Mouse (Mus musculus): ENCODE measurements around the gene Tmem160.

The Tmem160 gene

DNA sequence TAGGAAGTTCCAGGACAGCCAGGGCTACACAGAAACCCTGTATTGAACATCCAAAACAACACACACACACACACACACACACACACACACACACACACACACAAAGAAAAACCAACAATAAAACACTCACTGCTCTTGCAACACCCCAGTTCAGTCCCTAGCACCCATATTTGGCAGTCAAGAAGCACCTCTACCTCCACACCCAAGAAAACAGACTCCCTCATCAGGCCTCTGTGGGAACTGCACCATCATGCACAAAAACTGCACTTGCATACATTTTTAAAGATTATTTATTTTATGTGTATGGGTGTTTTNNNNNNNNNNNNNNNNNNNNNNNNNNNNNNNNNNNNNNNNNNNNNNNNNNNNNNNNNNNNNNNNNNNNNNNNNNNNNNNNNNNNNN, 11.3 kb upstream of the Tmem160 start:
- no peak for DNase-seq (ENCODE audit: low spot score in 2 of 2)

DNA sequence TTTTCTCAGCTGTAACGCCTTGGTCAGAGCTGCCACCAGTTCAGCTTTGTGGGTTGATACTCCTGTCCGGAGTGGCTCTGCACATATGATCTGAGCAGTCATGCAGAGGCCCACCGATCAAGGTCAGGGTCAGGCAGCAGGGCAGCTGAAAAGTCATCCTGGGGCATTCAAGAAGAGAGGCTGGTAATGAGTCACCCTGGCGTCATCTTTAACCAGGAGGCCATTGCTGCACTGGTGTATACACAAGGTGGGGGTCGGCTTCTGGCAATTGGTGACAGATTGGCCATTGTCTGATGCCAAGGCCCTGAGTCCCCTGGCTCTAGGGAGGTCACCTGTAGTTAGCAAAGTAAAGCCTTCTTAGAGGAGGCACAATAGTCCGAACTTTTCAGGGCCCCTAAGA, 923 bp upstream of the Tmem160 start:
- no peak for DNase-seq (ENCODE audit: low spot score in 2 of 2)

DNA sequence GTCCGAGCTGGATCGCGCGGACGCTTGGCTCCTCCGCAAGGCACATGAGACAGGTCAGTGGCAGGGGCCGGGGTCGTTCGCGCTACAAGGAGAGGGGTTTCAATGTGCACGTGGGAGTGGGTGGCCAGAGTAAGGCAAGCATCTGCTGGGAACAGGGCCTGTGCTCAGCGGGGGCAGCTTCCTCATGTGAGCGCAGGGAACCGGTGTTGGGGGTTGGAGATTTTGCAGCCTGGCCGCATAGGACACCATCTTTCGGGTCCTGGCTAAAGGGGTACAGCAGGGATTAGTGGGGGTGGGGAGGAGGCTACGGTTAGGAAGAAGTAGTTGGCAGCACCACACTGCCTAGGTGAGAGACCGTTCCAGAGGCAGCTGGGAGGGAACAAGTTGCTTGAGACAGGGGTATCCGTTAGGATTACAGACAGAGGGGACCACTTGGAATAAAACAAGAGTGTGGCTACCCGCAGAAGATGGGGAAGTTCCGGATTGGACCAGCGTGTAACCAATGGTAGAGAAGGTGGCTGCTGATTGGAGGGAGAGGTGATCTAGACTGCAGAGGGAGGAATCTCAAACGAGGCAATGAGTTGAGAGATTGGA, 636 bp downstream of the Tmem160 start:
- DNase-seq (ENCODE audit: low spot score in 2 of 2): peak; percentile 47 to 59

DNA sequence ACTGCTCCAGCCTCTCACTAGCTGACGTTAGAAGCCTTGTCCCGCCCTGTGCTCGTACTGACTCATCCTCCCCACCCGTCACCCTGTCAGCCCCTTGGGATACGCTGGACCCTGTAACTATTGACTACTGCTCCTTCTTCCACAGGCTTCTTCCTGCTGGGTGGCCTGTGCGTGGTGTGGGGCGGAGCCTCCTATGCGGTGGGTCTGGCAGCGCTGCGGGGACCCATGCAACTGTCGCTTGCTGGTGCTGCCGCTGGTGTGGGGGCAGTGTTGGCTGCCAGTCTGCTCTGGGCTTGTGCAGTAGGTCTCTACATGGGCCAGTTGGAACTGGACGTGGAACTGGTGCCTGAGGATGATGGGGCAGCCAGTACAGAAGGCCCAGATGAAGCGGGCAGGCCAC, 2.4 kb downstream of the Tmem160 start:
- no peak for DNase-seq (ENCODE audit: low spot score in 2 of 2)

DNA sequence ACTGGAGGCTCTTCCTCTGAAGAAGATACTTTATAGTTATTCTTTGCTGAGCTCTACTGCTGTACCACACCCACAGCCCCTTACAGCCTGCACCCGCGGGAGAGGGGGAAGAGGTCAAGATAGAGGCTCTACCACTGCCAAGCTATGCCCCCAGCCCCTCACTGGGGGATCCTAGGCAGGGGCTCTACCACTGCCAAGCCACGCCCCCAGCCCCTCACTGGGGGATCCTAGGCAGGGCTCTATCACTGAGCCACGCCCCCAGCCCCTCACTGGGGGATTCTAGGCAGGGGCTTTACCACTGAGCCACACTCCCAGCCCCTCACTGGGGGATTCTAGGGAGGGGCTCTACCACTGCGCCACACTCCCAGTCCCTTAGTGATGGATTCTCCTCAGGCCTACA, 3.7 kb downstream of the Tmem160 start:
- no peak for DNase-seq (ENCODE audit: low spot score in 2 of 2)

DNA sequence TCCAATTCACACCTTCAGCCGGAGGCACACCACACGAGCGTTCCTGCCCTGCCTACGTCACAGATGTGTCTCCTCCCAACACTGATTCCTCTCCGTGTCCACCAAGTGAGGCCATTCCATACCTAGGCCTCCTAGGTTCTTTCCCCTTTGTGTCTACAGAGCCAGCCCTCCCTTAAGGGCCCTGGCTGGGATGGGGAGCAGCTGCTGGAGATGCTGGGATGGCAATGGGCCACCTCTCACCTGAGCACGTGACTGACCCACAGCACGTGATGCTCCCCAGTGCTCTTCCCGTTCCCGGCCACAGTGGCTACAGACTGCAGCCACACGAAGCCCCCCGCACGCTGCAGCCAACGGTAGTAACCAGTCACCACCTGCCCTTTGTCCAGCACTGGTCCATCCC, 8.0 kb downstream of the Tmem160 start:
- no peak for DNase-seq (ENCODE audit: low spot score in 2 of 2)

DNA sequence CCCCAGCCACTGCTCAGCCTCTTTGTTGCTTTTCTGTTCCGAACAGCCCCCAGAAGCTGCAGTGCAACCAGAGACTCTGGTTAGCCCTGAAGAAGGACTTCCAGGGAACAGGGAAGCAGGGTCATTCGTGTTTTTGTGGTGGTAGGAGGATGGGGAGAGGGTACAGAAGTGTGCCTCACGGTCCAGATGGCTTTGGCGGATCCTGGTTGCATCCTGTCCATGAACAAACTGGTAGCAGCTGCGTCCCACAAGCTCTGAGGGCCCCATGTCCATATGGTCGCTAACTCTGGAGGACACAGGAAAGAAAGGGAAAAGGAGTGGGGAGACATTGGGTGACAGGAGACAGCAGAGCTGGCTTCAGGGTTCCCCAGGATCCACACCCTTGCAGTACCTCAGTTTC, 8.6 kb downstream of the Tmem160 start:
- DNase-seq (ENCODE audit: low spot score in 2 of 2): no peak

DNA sequence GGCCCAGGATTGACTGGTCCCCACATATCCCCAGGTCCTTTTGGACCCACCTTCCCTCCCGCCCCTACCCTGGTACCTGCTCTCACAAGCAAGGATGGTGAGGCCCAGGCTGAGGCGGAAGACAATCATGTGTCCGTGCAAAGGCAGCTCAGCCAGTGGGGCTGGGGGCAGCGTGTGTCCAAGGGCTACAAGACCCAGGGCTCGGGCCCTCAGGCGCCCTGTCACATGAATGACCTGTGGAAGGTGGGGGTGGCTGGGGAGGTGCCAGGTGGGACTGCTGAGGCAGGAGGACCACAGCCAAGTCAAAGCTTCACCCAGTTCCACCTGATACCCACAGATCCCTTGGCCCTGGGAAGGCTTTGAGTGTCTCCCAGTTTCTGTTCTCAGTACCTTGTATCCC, 9.1 kb downstream of the Tmem160 start:
- no peak for DNase-seq (ENCODE audit: low spot score in 2 of 2)

DNA sequence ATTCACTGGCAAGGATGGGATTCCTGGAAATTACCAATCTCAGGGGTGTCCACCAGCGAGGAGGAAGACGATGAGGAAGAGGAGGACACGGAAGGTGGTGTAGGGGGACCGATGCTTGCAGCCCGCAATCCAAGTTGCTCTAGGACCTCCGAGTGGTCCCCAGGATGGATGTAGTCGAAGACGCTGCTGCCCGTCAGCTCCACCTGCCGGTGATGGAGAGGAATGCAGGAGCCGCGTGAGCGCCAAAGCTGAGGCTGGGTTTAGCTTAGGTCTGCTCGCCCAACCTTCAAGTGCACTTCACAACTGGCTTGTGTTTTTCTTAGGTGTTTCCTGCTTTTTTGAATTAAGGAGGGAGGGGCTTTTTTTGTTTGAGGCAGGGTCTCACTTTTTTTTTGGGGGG, 10.6 kb downstream of the Tmem160 start:
- DNase-seq (ENCODE audit: low spot score in 2 of 2): peak; percentile 47 to 82

DNA sequence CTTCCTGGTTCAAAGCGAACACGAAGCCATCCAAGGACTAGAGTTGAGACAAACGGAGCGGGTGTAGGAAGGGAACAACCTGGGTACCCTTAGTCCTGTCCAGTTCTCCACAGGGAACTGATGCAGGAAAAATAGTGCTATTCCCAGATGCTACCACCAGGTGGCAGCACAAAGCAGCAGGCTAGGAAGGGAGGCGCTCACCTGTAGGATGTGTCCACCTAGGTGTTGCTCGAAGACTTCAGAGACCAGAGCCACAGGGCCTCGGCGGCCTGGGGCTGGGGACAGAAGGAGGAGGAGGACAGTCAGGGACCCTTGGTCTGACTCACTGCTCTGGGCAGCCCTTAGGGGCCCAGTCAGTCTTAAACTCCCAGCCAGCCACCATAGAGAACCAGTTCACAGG, 12.6 kb downstream of the Tmem160 start:
- DNase-seq (ENCODE audit: low spot score in 2 of 2): peak; percentile 50 to 61

DNA sequence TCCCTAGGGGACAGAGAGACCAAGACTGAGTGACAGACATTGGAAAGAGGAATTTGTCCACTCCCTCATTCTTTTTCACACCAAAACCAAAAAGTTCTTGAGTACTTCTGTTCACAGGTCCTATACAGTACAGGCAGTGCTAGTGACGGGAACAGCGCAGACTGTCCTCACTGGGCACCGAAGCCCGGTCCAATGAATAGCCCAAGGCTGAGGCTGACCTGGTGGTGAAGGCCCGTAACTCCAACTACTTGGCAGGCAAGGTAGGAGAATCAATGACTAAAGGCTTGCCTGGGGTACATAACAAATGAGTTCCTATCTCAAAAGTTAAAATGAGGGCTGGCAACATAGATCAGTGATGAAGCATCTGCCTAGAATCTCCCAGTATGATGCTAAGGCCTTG, 13.0 kb downstream of the Tmem160 start:
- DNase-seq (ENCODE audit: low spot score in 2 of 2): no peak

DNA sequence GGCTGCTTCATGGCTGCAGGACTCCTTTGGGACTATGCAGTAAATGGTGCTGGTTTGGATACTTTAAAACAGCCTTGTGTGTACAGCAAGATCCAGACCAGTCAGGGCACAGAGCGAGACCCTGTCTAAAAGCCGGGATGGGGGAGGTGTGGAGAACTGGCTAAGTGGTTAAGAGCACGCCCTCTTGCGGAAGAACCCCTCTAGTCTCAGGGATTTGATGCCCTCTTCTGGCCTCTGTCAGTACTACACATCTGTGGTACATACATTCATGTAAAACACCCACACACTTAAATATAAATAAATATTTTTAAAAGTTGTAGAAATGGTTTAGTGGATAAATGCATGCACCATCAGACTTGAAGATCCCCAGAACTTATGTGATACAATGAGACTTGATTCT, 14.0 kb downstream of the Tmem160 start:
- DNase-seq (ENCODE audit: low spot score in 2 of 2): no peak

DNA sequence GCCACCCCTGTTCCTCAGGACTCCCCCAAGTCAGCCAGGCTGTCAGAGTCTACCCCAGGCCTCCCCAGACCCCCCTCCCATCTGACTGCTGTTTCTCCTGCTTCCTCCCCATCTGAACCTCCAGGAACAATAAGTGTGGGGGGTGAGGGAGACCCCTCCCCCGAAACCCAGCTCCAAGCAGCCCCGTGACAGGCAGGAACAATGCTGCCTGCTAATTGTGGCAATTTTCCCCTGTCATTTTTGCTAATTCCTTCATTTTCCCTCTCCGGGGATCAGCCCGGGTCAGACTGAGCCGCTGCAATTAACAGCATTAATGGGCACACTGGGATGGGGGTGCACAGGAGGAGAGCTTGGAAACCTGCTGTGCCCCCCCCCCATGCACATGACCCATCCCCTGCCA, 15.5 kb downstream of the Tmem160 start:
- no peak for DNase-seq (ENCODE audit: low spot score in 2 of 2)

DNA sequence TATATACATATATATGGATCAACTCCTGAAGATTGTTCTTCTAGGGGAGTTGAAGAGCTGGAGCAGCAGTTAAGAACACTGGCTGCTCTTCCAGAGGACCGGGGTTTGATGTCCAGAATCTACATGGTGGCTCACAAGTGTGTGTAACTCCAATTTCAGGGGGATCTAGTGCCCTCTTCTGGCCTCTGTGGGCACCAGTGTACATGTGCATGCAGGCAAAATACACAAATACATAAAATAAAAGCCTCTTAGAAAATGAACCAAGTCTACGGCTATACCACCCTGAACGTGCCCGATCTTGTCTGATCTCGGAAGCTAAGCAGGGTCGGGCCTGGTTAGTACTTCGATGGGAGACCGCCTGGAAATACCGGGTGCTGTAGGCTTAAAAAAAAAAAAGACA, 19.0 kb downstream of the Tmem160 start:
- no peak for DNase-seq (ENCODE audit: low spot score in 2 of 2)

DNA sequence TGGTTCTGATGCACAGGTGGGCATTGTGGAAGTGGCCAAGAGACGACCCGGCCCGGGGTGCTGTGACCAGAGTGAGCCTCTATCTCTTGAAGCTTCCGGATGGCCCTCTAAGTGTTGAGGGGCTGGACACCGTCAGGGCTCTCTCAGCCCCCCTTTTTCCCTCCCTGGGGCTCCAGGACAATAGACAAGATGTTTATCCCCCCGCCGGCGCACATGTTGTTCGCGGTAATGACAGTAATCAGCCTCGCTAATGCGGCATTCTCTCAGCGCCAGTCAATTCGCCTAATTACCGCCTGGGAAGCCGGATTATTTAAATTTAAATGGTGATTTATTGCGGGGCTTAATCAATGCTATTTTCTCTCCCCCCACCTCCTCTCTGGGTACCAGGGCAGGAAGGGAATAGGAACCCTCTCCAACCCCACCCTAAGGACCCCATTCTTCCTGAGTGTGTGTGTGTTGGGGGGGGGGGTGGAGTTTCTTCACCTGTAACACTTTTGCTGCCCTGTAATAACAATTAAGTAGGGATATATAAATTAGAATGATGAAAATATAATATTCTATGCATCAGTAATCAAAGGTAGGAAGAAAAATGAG, 19.6 kb downstream of the Tmem160 start:
- no peak for DNase-seq (ENCODE audit: low spot score in 2 of 2)

DNA sequence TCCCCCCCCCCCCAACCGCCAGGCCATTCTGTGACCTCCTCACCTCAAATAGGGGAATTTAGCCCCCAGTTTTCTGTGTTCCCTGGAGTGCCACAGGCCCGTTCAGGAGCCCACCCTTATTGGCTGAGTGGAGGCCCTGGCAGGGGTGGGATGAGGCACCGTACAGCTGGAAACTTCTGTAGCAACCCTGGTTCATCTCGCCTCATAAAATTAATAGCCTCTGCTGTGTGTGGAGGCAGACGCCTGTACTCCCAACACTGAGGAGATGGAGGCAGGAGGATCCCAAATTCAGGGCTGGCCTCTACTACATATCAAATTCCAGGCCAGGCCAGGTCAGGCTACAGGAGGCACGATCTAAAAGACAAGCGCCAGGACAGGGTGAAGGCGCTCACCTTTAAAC, 21.3 kb downstream of the Tmem160 start:
- no peak for DNase-seq (ENCODE audit: low spot score in 2 of 2)

DNA sequence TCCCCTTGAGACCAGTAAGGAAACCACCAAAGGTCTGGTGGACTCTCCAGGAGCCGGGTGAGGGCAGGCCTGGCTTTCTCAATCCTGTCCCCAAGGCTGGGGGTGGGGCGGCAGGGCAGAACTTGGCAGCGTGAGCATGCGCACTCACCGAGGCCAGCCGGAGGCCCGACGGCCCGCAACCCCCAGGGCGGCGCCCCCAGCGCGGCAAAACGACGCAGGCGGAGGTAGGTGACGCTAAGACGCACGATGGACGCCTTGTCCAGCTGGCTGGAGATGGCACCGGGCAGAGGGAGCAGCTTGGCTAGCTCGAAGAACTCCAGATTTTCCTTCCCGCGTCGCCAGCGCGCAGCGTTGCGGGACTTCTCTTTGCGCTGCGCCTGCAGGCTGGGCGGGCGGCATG, 21.9 kb downstream of the Tmem160 start:
- no peak for DNase-seq (ENCODE audit: low spot score in 2 of 2)

DNA sequence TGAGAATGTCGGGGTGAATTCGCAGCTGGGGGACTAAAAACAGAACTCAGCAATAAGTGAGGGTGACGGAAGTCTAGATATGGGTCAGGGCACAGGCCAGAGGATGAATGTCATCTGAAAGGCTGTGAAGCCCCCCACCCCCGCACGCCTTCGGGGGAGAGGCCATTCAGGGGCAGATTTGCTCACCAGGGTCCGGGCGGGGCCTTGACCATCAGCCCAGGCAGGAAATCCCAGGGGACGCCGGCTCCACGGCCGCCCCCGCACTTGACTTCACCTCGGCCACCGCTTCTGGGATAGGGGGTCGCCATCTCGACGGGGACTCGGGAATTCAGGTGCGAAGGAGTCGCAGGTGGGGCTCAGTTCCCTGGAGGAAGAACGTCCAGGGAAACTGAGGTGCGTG, 22.7 kb downstream of the Tmem160 start:
- DNase-seq (ENCODE audit: low spot score in 2 of 2): no peak

DNA sequence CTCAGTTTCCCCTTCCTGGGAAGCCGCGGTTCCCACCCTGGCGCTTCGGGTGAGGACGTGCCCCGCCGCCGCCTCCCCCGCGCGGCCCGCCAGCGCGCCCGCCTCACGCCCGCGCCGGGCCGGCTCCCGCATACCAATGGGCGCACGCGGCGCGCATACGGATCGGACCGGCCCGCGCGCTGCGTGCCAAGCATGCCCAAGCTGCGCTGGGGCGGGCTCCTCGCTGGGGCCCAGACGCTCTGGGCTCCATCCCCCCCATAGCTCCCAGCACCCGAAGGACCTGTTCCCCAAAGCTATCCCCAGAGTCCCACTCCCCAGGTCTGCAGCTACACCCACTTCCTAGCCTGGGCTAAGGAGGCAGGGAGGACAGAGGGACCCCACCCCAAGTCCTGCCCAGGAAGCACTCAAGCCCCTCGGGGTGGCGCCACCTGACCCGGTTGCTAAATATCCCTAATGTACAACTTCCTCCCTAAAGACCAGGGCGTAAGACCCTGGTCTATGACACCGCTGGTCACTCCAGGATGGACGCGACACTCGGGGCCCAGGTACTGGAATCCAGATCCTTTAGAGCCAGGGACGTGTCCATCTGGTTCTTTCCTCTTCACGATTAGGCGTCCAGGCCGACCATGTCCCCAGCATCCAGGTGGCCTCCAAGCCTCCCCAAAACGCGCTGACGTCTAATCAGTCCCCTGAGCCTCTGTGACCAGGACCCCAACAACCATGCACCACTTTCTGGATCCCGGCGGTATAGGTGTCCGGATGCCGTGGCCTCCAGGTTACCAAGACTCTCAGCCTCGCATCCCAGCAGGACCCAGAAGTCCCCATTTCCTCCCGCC, 23.4 kb downstream of the Tmem160 start:
- no peak for DNase-seq (ENCODE audit: low spot score in 2 of 2)

DNA sequence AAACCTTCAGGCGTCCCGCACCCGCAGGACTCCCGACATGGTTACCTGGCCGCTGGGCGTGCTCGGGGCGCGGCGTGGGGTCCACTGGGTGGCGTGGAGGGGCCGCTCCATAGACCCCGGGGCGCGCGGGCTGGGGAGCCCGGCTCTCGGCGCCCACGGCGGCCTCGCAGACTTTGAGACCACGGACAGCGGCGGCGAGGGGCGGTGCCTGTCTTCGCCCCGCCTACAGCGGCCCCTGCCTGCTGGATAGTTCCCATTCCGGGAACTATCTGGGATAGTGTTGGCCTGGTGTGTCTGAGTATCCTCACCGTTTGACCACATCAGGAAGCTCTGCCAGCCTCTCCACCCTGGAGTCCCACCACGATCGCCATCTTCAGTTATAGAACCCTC, 24.0 kb downstream of the Tmem160 start:
- no peak for DNase-seq (ENCODE audit: low spot score in 2 of 2)

DNA sequence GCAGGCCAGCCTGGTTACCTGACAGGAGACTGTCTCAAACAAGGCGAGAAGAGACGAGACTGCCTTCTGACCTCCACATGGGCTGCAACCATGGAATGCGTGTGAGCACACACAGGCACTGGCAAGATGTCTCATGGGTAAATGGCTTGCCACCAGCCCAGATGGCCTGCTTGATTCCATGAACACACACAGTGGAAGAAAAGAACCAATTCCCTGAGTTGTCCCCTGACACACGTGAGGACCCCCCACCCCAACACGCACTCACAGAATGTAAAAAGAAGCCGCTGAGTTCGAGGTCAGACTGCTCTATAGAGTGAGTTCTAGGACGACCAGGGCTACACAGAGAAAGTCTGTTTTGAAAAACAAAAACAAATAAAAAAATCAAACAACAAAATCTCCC, 25.0 kb downstream of the Tmem160 start, which contains the start of gene Npas1:
Gene Npas1 (minus strand): TSS at position 101 of the 400 bp plus-strand sequence.
- DNase-seq (ENCODE audit: low spot score in 2 of 2): no peak

DNA sequence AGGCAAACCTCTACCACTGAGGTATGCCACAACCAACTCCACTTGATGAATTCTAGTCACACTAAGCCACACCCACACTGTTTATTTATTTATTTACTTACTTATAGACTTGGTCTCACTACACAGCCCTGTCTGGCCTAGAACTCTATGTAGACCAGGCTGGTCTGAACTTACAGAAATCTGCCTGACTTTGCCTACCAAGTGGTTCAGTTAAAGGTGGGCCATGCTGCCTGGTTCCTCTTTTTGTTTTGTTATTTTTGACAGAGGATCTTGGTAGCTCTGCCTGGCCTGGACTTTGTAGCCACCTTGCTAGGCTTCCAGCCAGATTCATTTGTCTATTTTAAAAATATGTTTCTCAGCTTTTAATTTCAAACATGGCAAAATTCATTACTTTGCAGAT, 36.2 kb downstream of the Tmem160 start:
- DNase-seq (ENCODE audit: low spot score in 2 of 2): no peak

DNA sequence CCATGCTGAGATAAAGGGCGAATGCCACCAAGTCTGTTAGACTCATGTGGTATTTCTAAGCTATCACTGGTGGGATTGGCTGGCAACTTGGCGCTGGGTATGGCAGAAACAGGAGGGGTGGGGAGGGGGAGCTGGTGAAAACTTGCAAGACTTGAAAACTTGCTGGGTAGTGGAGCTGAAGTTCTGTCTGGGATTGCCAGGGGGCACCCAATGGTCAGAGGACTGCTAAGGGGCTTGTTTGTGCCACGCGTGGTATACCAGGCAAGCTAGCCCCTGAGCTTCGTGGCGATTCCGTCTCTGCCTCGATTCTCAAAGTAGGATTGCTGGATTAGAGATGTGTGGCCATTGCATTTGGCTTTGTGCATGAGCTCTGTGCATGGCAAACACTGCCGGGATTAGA, 37.4 kb downstream of the Tmem160 start:
- DNase-seq (ENCODE audit: low spot score in 2 of 2): no peak
